Mouse (Mus musculus) embryonic fibroblast, embryonic 13.5 days (primary cell): ENCODE results near the gene Arhgef11.
"Not testable (repeated sequence)": the region's sequence is repeated elsewhere in the genome, so short reads cannot be mapped to it uniquely, and the experiment has no call there.

Experiments
- CTCF ChIP-seq: IDR thresholded peaks from 2 replicates; pipeline ENCODE4 v1.5.1; 2011; ENCODE audit warnings: mild to moderate bottlenecking, control low read depth, low read length, moderate library complexity, borderline replicate concordance; ENCODE audit not compliant: insufficient read depth
- POLR2A ChIP-seq: IDR thresholded peaks from 2 replicates; pipeline ENCODE4 v1.6.1; 2011; ENCODE audit warnings: low read depth, mild to moderate bottlenecking, control low read depth, low read length, moderate library complexity

DNA sequence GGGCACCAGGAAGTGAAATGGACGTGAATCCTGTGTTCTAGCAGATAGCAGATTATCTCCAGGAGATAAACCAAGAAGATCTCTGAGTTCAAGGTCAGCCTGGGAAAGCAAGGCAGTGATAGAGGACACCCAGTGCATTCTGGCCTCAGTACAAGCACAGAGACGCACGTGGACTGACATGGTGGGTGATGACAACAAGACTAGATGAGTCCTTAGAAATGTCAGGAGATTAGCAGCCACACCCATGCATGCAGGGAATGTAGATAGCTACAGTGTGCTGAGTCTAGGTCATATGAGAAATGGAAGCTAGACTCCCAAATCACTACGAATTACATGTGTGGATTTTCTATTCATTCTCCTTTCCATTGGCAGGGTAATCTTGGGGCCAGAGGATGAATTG lies 22.0 kb upstream of the Arhgef11 start:
- not testable (repeated sequence) for TF ChIP-seq CTCF, POLR2A
